38 mouse cellular contexts compared by ENCODE assay signal in genomic region chr9:119243981-119244380, GRCm38 (mm10). TPM values are rescaled to one million over a fixed set of nuclear protein-coding genes. Genes with fewer than 3 reads are reported as not detected.
DNase-seq lines count a peak whose midpoint lies in the region; ATAC-seq and TF ChIP-seq lines count a peak whose summit lies in the region.
"Had no signal": no experiment of that assay in that cellular context is flagged by ENCODE, and none has a peak within 500 bp of the region (broad histone marks: within the 10 kb centered on the region; RNA-seq: fewer than 3 reads in every experiment).

No protein-coding gene starts in this region.

- no peak overlapping the region for H3K9ac ChIP-seq in intestine, postnatal 0 days (ENCODE audit: low read depth, low read length)
- H3K9ac ChIP-seq: forebrain, embryonic 13.5 days; heart, embryonic 12.5 days; hindbrain, embryonic 15.5 days; limb, embryonic 12.5 days; liver, embryonic 12.5 days; liver, postnatal 0 days; midbrain, embryonic 12.5 days; neural tube, embryonic 12.5 days had no signal

- peak; percentile 27 for DNase-seq in heart, adult 11 months
- DNase-seq in heart, postnatal 25 days (ENCODE audit: low spot score), result no peak
- DNase-seq in kidney, adult 9 months, result peak; percentile 77
- no peak for DNase-seq in kidney, adult 18-20 months
- DNase-seq in yolk sac, embryonic 10.5 days (ENCODE audit: low spot score), result peak; percentile 56
- DNase-seq in adrenal gland, adult 8-10 months, result no peak
- DNase-seq: adrenal gland, postnatal 10 days; cerebellum, adult 11 months; cerebellum, adult 9-10 months; cerebellum, postnatal 36 days; gastrocnemius, postnatal 14 days; heart, adult 18-20 months; liver, postnatal 0 days; lung, postnatal 36 days; right cerebral cortex, adult 18-20 months; right cerebral cortex, postnatal 4 days had no signal

- no peaks in the 10 kb centered on the region for H3K27me3 ChIP-seq in intestine, postnatal 0 days (replicated peaks; ENCODE audit: control insufficient read depth, insufficient read depth, low read length)
- H3K27me3 ChIP-seq: CH12.LX; forebrain, embryonic 13.5 days; heart, embryonic 12.5 days; hindbrain, embryonic 15.5 days; limb, embryonic 12.5 days; liver, embryonic 12.5 days; midbrain, embryonic 12.5 days; neural tube, embryonic 12.5 days had no signal

- peaks cover 29% of the 10 kb centered on the region for H3K36me3 ChIP-seq in intestine, postnatal 0 days (ENCODE audit: control insufficient read depth, insufficient read depth)

- peak; percentile 89 for ATAC-seq in intestine, postnatal 0 days
- ATAC-seq: forebrain, embryonic 13.5 days; inflammation-experienced regulatory T-cells, adult 6 months; liver, embryonic 12.5 days; liver, postnatal 0 days had no signal

- intact Hi-C loops in heart, postnatal 25 days (cut with DNase I), result loop anchor here (10.0 kb wide), 1 partner anchor 111 kb away; the partner anchor contains the start of gene Xylb

- H3K4me3 ChIP-seq in intestine, postnatal 0 days (ENCODE audit: low read depth, low read length), result no peak overlapping the region
- H3K4me3 ChIP-seq: forebrain, embryonic 13.5 days; heart, embryonic 12.5 days; hindbrain, embryonic 10.5 days; hindbrain, embryonic 15.5 days; layer of hippocampus, adult 2 months; left cerebral cortex, adult 2 months; limb, embryonic 12.5 days; liver, embryonic 12.5 days; midbrain, embryonic 12.5 days; myocyte; neural tube, embryonic 12.5 days had no signal

- peaks cover 15% of the 10 kb centered on the region; the same call in 1 of the 2 replicates for H3K4me1 ChIP-seq in intestine, postnatal 0 days (replicated peaks; ENCODE audit: control insufficient read depth, insufficient read depth, low read length)
- H3K4me1 ChIP-seq: heart, embryonic 12.5 days; hindbrain, embryonic 10.5 days; hindbrain, embryonic 15.5 days; limb, embryonic 12.5 days; liver, embryonic 12.5 days; neural tube, embryonic 12.5 days had no signal

- peak overlapping the region; percentile 84 for H3K27ac ChIP-seq in intestine, postnatal 0 days (ENCODE audit: low read depth, low read length)
- H3K27ac ChIP-seq: forebrain, embryonic 13.5 days; hindbrain, embryonic 10.5 days; hindbrain, embryonic 15.5 days; layer of hippocampus, adult 2 months; left cerebral cortex, adult 2 months; limb, embryonic 12.5 days; liver, embryonic 12.5 days; midbrain, embryonic 12.5 days; neural tube, embryonic 12.5 days had no signal

- H3K4me2 ChIP-seq in intestine, postnatal 0 days (replicated peaks; ENCODE audit: low read depth), result no peak overlapping the region; the same call in 1 of the 2 replicates
- H3K4me2 ChIP-seq: forebrain, embryonic 13.5 days; heart, embryonic 12.5 days; hindbrain, embryonic 15.5 days; limb, embryonic 12.5 days; liver, embryonic 12.5 days; midbrain, embryonic 12.5 days; neural tube, embryonic 12.5 days had no signal

- no peaks in the 10 kb centered on the region for H3K9me3 ChIP-seq in intestine, postnatal 0 days (ENCODE audit: control insufficient read depth)
- H3K9me3 ChIP-seq: forebrain, embryonic 13.5 days; heart, embryonic 12.5 days; hindbrain, embryonic 10.5 days; hindbrain, embryonic 15.5 days; limb, embryonic 12.5 days; liver, embryonic 12.5 days; midbrain, embryonic 12.5 days; neural tube, embryonic 12.5 days had no signal

- 48% methylated on average over 3 of the region's 3 CpGs for WGBS in intestine, postnatal 0 days

- TF ChIP-seq CTCF in intestine, postnatal 0 days (IDR thresholded peaks at IDR 0.05; ENCODE audit: low read depth), result no peak

RNA-seq across cellular contexts. Expression of gene Slc22a13, which starts 35.1 kb away (rescaled TPM):
- not detected for total RNA-seq in heart, postnatal 25 days (2021)
- polyA plus RNA-seq in intestine, postnatal 0 days (2015; fragmentation: Nextera tagmentation; extraction: Ambion mirVana), result 0.10 TPM in 1 of 2 replicates, not detected in the other
- not detected for total RNA-seq in adrenal gland, adult 8-10 months (2022)
- total RNA-seq: adrenal gland, postnatal 10 days; CH12.LX; gastrocnemius, postnatal 14 days; heart, adult 18-20 months; layer of hippocampus, adult 2 months; left cerebral cortex, postnatal 25 days; megakaryocyte, adult 5-6 weeks; midbrain, postnatal 0 days had no signal
- polyA plus RNA-seq: C2C12; embryonic facial prominence, embryonic 11.5 days; forebrain, embryonic 13.5 days; heart, embryonic 12.5 days; heart, postnatal 0 days; hindbrain, embryonic 10.5 days; hindbrain, embryonic 15.5 days; inflammation-experienced regulatory T-cells, adult 6 months; limb, embryonic 12.5 days; liver, embryonic 12.5 days; liver, postnatal 0 days; lung, embryonic 16.5 days; midbrain, embryonic 12.5 days; myocyte; neural tube, embryonic 12.5 days; thymus, postnatal 0 days had no signal

Comparison
In these comparisons a context has a peak if more than half of its experiments do, and no peak if none do; other contexts are left out.
1. DNase-seq: peak in heart, adult 11 months (single experiment), kidney, adult 9 months (single experiment) and yolk sac, embryonic 10.5 days (single experiment); none in heart, postnatal 25 days (single experiment), kidney, adult 18-20 months (single experiment) and adrenal gland, adult 8-10 months (single experiment).